Mouse (Mus musculus): ENCODE data around the gene Btd.

DNA sequence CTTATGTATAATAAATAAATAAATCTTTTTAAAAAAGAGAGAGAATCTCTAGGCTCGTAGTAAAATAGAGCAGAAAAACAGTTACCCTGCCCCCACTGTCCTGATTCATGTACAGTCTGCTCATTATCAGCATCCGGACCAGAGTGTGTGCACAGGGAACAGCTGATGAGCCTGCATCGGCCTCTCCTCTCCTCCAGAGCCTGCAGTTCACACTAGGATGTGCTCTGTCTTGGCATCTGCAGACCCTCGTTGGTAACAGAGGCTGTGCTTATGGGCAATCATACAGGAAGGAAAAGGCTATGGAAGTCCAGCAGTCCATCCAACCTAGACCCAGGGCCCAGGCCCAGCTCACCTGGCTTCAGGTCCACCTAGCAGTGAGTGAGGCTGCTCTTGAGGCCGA, 11.3 kb downstream of the Btd start:
- TF ChIP-seq CTCF (IDR thresholded peaks at IDR 0.05; ENCODE audit: borderline replicate concordance, insufficient read depth, low read length) (no peak), POLR2A (IDR thresholded peaks at IDR 0.05; ENCODE audit: low read depth, low read length) (no peak)

All from embryonic fibroblast, embryonic 13.5 days (primary cell).